Mouse (Mus musculus) forebrain, embryonic 15.5 days (tissue): Measurements from ENCODE around the gene Nps. TPM values are rescaled to one million over a fixed set of nuclear protein-coding genes. Genes with fewer than 3 reads are reported as not detected.

Experiments
- ATAC-seq: fragments of 200-750 bp; cut with Nextera tagmentation; replicated peaks from 2 replicates; pipeline ENCODE4 v1.8.0; 2017; ENCODE audit warnings: mild to moderate bottlenecking, moderate TSS enrichment, moderate library complexity
- H3K27ac ChIP-seq: fragments of 300-500 bp; sonication (generic); replicated peaks from 2 replicates; pipeline ENCODE4 v1.5.1; 2015; ENCODE audit warnings: mild to moderate bottlenecking, inconsistent platforms
- H3K27me3 ChIP-seq: fragments of 300-500 bp; sonication (generic); 2 replicates; pipeline ENCODE4 v1.6.1; 2015; ENCODE audit warnings: inconsistent platforms
- H3K36me3 ChIP-seq: fragments of 300-500 bp; sonication (generic); 2 replicates; pipeline ENCODE4 v1.6.1; 2015; ENCODE audit warnings: mild to moderate bottlenecking, inconsistent platforms
- H3K4me1 ChIP-seq: fragments of 300-500 bp; sonication (generic); 2 replicates; pipeline ENCODE4 v1.6.1; 2015; ENCODE audit warnings: inconsistent platforms
- H3K4me2 ChIP-seq: fragments of 300-500 bp; sonication (generic); replicated peaks from 2 replicates; pipeline ENCODE4 v1.6.1; 2015; ENCODE audit warnings: mild to moderate bottlenecking, inconsistent platforms
- H3K4me3 ChIP-seq: fragments of 300-500 bp; sonication (generic); 2 replicates; pipeline ENCODE4 v1.5.1; 2015; ENCODE audit warnings: mild to moderate bottlenecking, inconsistent platforms
- H3K9ac ChIP-seq: fragments of 300-500 bp; sonication (generic); replicated peaks from 2 replicates; pipeline ENCODE4 v1.6.1; 2015; ENCODE audit warnings: mild to moderate bottlenecking, inconsistent platforms
- H3K9me3 ChIP-seq: fragments of 300-500 bp; sonication (generic); 2 replicates; pipeline ENCODE4 v1.6.1; 2016; ENCODE audit warnings: inconsistent platforms
- WGBS: fragments of 180-500 bp; shearing (Covaris S2); methylation state at CpG from one replicate; pipeline ENCODE4 v1.1.7; 2015; ENCODE audit warnings: mixed read lengths; 5-methylcytosine and 5-hydroxymethylcytosine counted together
- polyA plus RNA-seq: library from polyadenylated mRNA; unstranded; fragments of >200 nt; fragmentation: Nextera tagmentation; extraction: Ambion mirVana; gene quantifications from 2 replicates; pipeline ENCODE4 v1.2.1, GENCODE M21; 2015

The Nps gene
- polyA plus RNA-seq, 1 experiment from 2014 or later: not detected

DNA sequence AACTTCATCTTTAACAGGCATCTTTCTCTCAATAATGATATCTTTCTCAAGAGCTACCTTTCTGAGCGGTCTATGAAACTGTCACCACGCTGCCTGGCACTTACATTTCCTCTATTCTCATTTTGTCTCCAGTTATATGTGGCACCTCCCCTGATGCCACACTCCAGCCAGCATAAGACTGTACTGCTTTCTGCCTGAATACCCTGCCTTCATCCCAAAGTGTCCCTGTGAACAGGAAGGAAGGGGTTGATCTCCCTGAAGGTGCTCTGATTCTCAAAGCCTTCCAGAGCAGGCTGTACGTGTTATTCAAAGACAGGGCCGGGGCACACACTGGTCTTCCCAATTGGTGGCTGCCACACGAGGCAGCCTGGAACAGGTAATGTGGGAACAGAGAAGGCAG is 12.1 kb upstream of the Nps start:
- 90% methylated on average over 5 of the region's 5 CpGs for WGBS

DNA sequence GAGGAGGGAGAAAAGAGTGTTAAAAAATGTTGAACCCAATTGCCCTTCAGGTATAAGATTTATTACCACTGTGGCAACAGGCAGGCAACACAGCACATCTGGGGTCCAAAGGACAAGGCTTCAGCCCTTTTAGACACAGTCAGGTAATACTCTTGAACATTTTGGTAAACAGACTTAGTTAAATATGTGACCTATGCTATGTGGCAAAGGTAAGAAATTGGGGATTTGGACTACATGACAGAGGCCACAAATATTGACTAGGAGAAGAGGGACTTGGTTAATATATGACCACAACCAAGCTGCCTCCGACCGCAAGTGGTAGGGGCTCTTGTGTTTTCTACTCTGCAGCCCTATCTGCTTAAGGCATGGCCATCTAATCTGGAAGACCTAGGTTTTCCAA is 5.3 kb upstream of the Nps start:
- 99% methylated on average over 2 of the region's 2 CpGs for WGBS
- no peaks in the 10 kb centered on the region for H3K36me3 ChIP-seq
- ATAC-seq: no peak

More for the DNA sequence above, 12.1 kb upstream of the Nps start:
- no peak overlapping the region for H3K9ac ChIP-seq
- H3K9me3 ChIP-seq: no peaks in the 10 kb centered on the region
- no peak overlapping the region for H3K4me2 ChIP-seq
- H3K27me3 ChIP-seq: no peaks in the 10 kb centered on the region
- no peak for ATAC-seq
- H3K27ac ChIP-seq: no peak overlapping the region
- no peaks in the 10 kb centered on the region for H3K36me3 ChIP-seq
- no peak overlapping the region for H3K4me3 ChIP-seq
- no peaks in the 10 kb centered on the region for H3K4me1 ChIP-seq

GRCm38 (mm10) chr7:135254423-135254822 is 4.1 kb upstream of the Nps start:
- Histone ChIP-seq H3K27me3 (no peaks in the 10 kb centered on the region), H3K4me1 (no peaks in the 10 kb centered on the region), H3K4me3 (no peak overlapping the region), H3K9me3 (no peaks in the 10 kb centered on the region), H3K4me2 (no peak overlapping the region), H3K9ac (no peak overlapping the region), H3K36me3 (no peaks in the 10 kb centered on the region), H3K27ac (no peak overlapping the region)
- 93% methylated on average over 2 of the region's 2 CpGs for WGBS
- ATAC-seq: no peak

More for the DNA sequence above, 5.3 kb upstream of the Nps start:
- H3K9ac ChIP-seq: no peak overlapping the region
- no peak overlapping the region for H3K27ac ChIP-seq
- H3K4me1 ChIP-seq: no peaks in the 10 kb centered on the region
- no peaks in the 10 kb centered on the region for H3K27me3 ChIP-seq
- no peak overlapping the region for H3K4me3 ChIP-seq
- H3K4me2 ChIP-seq: no peak overlapping the region
- no peaks in the 10 kb centered on the region for H3K9me3 ChIP-seq

DNA sequence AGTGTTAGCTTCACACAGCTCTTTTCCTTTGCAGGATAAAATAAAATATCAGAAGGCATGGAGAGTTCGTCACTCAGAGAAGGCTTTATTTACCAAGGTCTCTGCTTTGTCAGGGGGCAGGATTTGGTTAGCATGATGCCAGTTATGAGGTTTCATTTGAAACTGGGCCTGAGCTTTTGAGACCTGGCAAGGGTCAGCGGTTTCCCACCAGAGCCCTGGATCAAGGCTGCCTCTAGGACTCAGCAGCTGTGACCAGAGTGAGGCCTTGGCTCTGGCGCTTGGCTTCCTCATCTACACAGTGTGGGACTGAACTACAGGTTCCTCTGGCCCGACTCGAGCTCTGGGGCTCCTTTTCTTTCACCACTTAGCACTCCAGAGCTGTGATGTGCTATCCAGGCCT is 12.5 kb downstream of the Nps start:
- Histone ChIP-seq H3K27me3 (no peaks in the 10 kb centered on the region), H3K9ac (no peak overlapping the region), H3K4me2 (no peak overlapping the region), H3K27ac (no peak overlapping the region), H3K36me3 (no peaks in the 10 kb centered on the region), H3K9me3 (no peaks in the 10 kb centered on the region), H3K4me1 (no peaks in the 10 kb centered on the region), H3K4me3 (no peak overlapping the region)
- WGBS: 90% methylated on average over 5 of the region's 5 CpGs
- ATAC-seq: no peak

GRCm38 (mm10) chr7:135283212-135283611 is 24.7 kb downstream of the Nps start:
- no peaks in the 10 kb centered on the region for H3K27me3 ChIP-seq
- no peak overlapping the region for H3K9ac ChIP-seq
- ATAC-seq: no peak
- no peaks in the 10 kb centered on the region for H3K36me3 ChIP-seq
- no peak overlapping the region for H3K4me3 ChIP-seq
- no peak overlapping the region for H3K4me2 ChIP-seq
- WGBS: 93% methylated on average over 3 of the region's 3 CpGs
- H3K27ac ChIP-seq: no peak overlapping the region
- H3K4me1 ChIP-seq: no peaks in the 10 kb centered on the region
- H3K9me3 ChIP-seq: no peaks in the 10 kb centered on the region

DNA sequence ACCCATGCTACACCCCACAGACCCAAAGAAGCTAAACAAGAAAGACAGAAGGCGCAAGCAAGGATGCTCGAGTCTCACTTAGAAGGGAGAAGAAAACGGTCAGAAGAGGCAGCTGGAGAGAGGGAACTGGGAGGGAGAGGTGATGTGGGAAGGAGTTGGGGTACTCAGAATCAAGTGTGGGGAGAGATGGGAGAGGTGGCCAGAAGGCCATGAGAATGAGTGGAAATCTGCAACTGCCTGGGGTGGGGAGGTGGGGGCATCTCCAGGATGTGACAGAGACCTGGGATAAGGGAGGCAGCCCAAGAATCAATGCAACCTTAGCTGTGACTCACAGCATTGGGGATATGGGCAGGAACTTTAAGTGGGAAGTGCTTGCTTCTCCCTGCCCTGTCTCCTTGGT is 31.5 kb downstream of the Nps start:
- no peak overlapping the region for H3K27ac ChIP-seq
- no peak overlapping the region for H3K4me2 ChIP-seq
- H3K9ac ChIP-seq: no peak overlapping the region
- no peaks in the 10 kb centered on the region for H3K9me3 ChIP-seq
- no peaks in the 10 kb centered on the region for H3K4me1 ChIP-seq
- WGBS: 91% methylated on average over 3 of the region's 3 CpGs
- H3K36me3 ChIP-seq: no peaks in the 10 kb centered on the region
- H3K27me3 ChIP-seq: no peaks in the 10 kb centered on the region
- H3K4me3 ChIP-seq: no peak overlapping the region
- no peak for ATAC-seq

GRCm38 (mm10) chr7:135291646-135292236 is 33.2 kb downstream of the Nps start:
- ATAC-seq: no peak
- Histone ChIP-seq H3K4me1 (no peaks in the 10 kb centered on the region), H3K9me3 (no peaks in the 10 kb centered on the region), H3K4me2 (no peak overlapping the region), H3K27me3 (no peaks in the 10 kb centered on the region), H3K9ac (no peak overlapping the region), H3K27ac (no peak overlapping the region), H3K36me3 (no peaks in the 10 kb centered on the region), H3K4me3 (no peak overlapping the region)
- 82% methylated on average over 15 of the region's 15 CpGs for whole genome bisulfite sequencing

DNA sequence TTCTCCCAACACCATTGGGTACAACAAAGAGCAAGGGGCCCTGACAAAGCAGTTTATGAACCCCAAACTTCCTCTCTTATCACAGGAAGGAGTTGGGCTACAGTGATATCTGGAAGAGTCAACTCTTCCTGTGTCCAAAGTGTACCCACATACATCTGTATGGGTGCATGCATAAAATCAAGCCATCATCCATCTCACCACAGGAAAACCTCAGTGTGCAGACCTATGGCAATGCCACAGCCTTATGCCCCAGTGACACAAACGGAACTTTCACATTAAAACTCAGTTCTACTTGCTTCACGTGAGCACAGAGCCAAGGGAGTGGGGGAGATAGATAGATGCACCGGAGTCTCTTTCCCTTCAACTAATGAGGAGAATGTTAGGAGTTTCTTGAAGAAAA is 36.0 kb downstream of the Nps start:
- Histone ChIP-seq H3K9me3 (no peaks in the 10 kb centered on the region), H3K4me3 (no peak overlapping the region), H3K27ac (no peak overlapping the region), H3K36me3 (no peaks in the 10 kb centered on the region), H3K4me1 (no peaks in the 10 kb centered on the region), H3K9ac (no peak overlapping the region), H3K4me2 (no peak overlapping the region), H3K27me3 (no peaks in the 10 kb centered on the region)
- WGBS: 96% methylated on average over 3 of the region's 3 CpGs
- ATAC-seq: no peak

- no peak overlapping the region for H3K4me3 ChIP-seq
- H3K9ac ChIP-seq: no peak overlapping the region
- ATAC-seq: no peak
- no peaks in the 10 kb centered on the region for H3K9me3 ChIP-seq
- H3K4me1 ChIP-seq: no peaks in the 10 kb centered on the region
- no peak overlapping the region for H3K27ac ChIP-seq
- no peak overlapping the region for H3K4me2 ChIP-seq
- WGBS: 78% methylated on average over 2 of the region's 2 CpGs
- H3K27me3 ChIP-seq: no peaks in the 10 kb centered on the region
- H3K36me3 ChIP-seq: no peaks in the 10 kb centered on the region
Measured at GRCm38 (mm10) chr7:135304496-135304895, 46.0 kb downstream of the Nps start.

Other genes with a start within 250 kb of the Nps start
- gene Foxi2, start 151.6 kb downstream of the Nps start, polyA plus RNA-seq: not detected in 2 replicates